ENCODE assay signal across 28 mouse cellular contexts in the genomic region with DNA sequence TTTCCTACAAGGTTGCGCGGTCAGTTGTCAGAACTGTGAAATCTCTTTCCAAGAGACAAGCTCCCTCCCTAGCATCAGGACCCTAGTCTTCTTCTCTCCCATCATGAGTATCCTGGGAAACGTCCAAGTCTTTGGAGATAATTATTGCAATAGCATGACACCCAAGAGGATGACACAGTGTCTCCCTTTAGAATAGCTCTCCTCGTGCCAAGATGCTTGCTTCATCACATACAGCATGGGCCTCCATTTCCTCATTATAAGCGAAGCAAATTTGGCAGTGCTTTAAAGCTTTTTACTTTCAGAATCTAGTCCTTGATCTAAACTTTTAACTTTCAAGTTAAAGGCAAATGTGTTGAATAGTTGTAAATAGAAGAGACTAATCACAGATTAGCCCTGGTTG. TPM values are rescaled to one million over a fixed set of nuclear protein-coding genes. Genes with fewer than 3 reads are reported as not detected.
"Had no signal": no experiment of that assay in that cellular context is flagged by ENCODE, and none has a peak within 500 bp of the region (broad histone marks: within the 10 kb centered on the region; RNA-seq: fewer than 3 reads in every experiment).

No protein-coding gene starts in this region.

- H3K4me3 ChIP-seq: liver, embryonic 13.5 days; liver, embryonic 15.5 days; lung, embryonic 15.5 days; megakaryocyte, embryonic 14.5 days; midbrain, embryonic 13.5 days; midbrain, embryonic 15.5 days; neural tube, embryonic 12.5 days; stomach, embryonic 15.5 days had no signal

- ATAC-seq: liver, postnatal 0 days; midbrain, embryonic 13.5 days; midbrain, embryonic 15.5 days had no signal

- H3K27ac ChIP-seq: liver, embryonic 13.5 days; liver, embryonic 15.5 days; lung, embryonic 15.5 days; macrophage; midbrain, embryonic 13.5 days; midbrain, embryonic 15.5 days; neural tube, embryonic 12.5 days; stomach, embryonic 15.5 days; stomach, postnatal 0 days had no signal

- H3K4me1 ChIP-seq: liver, embryonic 13.5 days; megakaryocyte, embryonic 14.5 days; midbrain, embryonic 13.5 days; midbrain, embryonic 15.5 days; neural tube, embryonic 12.5 days had no signal

- DNase-seq: liver, embryonic 13.5 days; liver, postnatal 0 days; lung, adult 2 months; lung, postnatal 14 days; lung, postnatal 36 days; retina, postnatal 1 day; right cerebral cortex, adult 18-20 months; right cerebral cortex, postnatal 14 days; thymus, adult 2 months; thymus, postnatal 25 days; thymus, postnatal 4 days had no signal

RNA-seq across cellular contexts. Expression of gene Rptn, which starts 17.9 kb away (rescaled TPM):
- total RNA-seq: midbrain, postnatal 0 days; monocyte, adult 5-6 weeks; neutrophil, adult 5-6 weeks had no signal
- polyA plus RNA-seq: liver, embryonic 13.5 days; liver, embryonic 15.5 days; liver, postnatal 0 days; lung, embryonic 15.5 days; macrophage; midbrain, embryonic 11.5 days; midbrain, embryonic 13.5 days; midbrain, embryonic 15.5 days; midbrain, postnatal 0 days; neural tube, embryonic 12.5 days; neural tube, embryonic 14.5 days; spleen, adult 2 months; testis, adult 2 months had no signal

RNA-seq across cellular contexts. Expression of gene Hrnr, which starts 56.1 kb away (rescaled TPM):
- total RNA-seq: monocyte, adult 5-6 weeks; neutrophil, adult 5-6 weeks had no signal
- polyA plus RNA-seq: liver, embryonic 13.5 days; liver, embryonic 15.5 days; liver, postnatal 0 days; lung, embryonic 15.5 days; macrophage; midbrain, embryonic 11.5 days; midbrain, embryonic 13.5 days; midbrain, embryonic 15.5 days; midbrain, postnatal 0 days; neural tube, embryonic 12.5 days; neural tube, embryonic 14.5 days; spleen, adult 2 months; testis, adult 2 months; urinary bladder, adult 2 months had no signal
